Mouse (Mus musculus) liver, embryonic 16.5 days (tissue): Measurements from ENCODE around the gene Tfap2e. TPM values are rescaled to one million over a fixed set of nuclear protein-coding genes. Genes with fewer than 3 reads are reported as not detected.
A peak's percentile ranks its signal among the peaks of the same experiment; 100 is the strongest.

Experiments
- ATAC-seq: fragments of 200-750 bp; cut with Nextera tagmentation; 2 replicates; pipeline ENCODE4 v1.8.0; 2017; ENCODE audit warnings: low read depth, mild to moderate bottlenecking, moderate number of reproducible peaks, moderate library complexity
- H3K27ac ChIP-seq: fragments of 300-500 bp; sonication (generic); 2 replicates; pipeline ENCODE4 v1.5.1; 2014; ENCODE audit warnings: mild to moderate bottlenecking, low read length
- H3K27me3 ChIP-seq: fragments of 300-500 bp; sonication (generic); 2 replicates; pipeline ENCODE4 v1.6.1; 2014; ENCODE audit warnings: low read depth, low read length, mixed read lengths; ENCODE audit not compliant: control insufficient read depth, insufficient read depth
- H3K36me3 ChIP-seq: fragments of 300-500 bp; sonication (generic); 2 replicates; pipeline ENCODE4 v1.6.1; 2014; ENCODE audit warnings: mild to moderate bottlenecking; ENCODE audit not compliant: control insufficient read depth, insufficient read depth
- H3K4me1 ChIP-seq: fragments of 300-500 bp; sonication (generic); 2 replicates; pipeline ENCODE4 v1.6.1; 2014; ENCODE audit warnings: low read depth, low read length, mixed read lengths; ENCODE audit not compliant: control insufficient read depth
- H3K4me2 ChIP-seq: fragments of 300-500 bp; sonication (generic); 2 replicates; pipeline ENCODE4 v1.6.1; 2014; ENCODE audit warnings: low read depth, low read length, mixed read lengths
- H3K4me3 ChIP-seq: fragments of 300-500 bp; sonication (generic); 2 replicates; pipeline ENCODE4 v1.5.1; 2014; ENCODE audit warnings: low read depth, mild to moderate bottlenecking, low read length
- H3K9ac ChIP-seq: fragments of 300-500 bp; sonication (generic); 2 replicates; pipeline ENCODE4 v1.6.1; 2014; ENCODE audit warnings: low read depth, low read length
- H3K9me3 ChIP-seq: fragments of 300-500 bp; sonication (generic); replicated peaks from 2 replicates; pipeline ENCODE4 v1.6.1; 2016; ENCODE audit warnings: low read length; ENCODE audit not compliant: control insufficient read depth
- WGBS: fragments of 180-500 bp; shearing (Covaris S2); extraction: QIAGEN DNeasy Blood & Tissue Kit; methylation state at CpG from one replicate; pipeline ENCODE4 v1.1.7; 2014; ENCODE audit not compliant: insufficient replicate concordance; 5-methylcytosine and 5-hydroxymethylcytosine counted together
- polyA plus RNA-seq: library from polyadenylated mRNA; unstranded; fragments of >200 nt; fragmentation: Nextera tagmentation; extraction: Ambion mirVana; gene quantifications from 2 replicates; pipeline ENCODE4 v1.2.1, GENCODE M21; 2015

Tfap2e gene
- polyA plus RNA-seq, 1 experiment from 2014 or later, result not detected

GRCm38 (mm10) chr4:126769800-126770563 lies 33.9 kb upstream of the Tfap2e start:
- Histone ChIP-seq H3K9me3 (no peaks in the 10 kb centered on the region), H3K4me1 (peaks cover 6% of the 10 kb centered on the region)
- ATAC-seq, result peak; percentile 58; the same call in 1 of the 2 replicates

GRCm38 (mm10) chr4:126763483-126763882 lies 27.4 kb upstream of the Tfap2e start:
- Histone ChIP-seq H3K27me3 (no peaks in the 10 kb centered on the region), H3K9ac (no peak overlapping the region), H3K4me2 (no peak overlapping the region), H3K9me3 (no peaks in the 10 kb centered on the region), H3K4me3 (no peak overlapping the region), H3K27ac (no peak overlapping the region), H3K36me3 (0 out of 2 replicates have a peak, but pooled peaks cover 3% of the 10 kb centered on the region), H3K4me1 (no peaks in the 10 kb centered on the region)
- WGBS, result 68% methylated on average over 2 of the region's 2 CpGs
- ATAC-seq, result no peak

More at GRCm38 (mm10) chr4:126769800-126770563, 33.9 kb upstream of the Tfap2e start:
- Histone ChIP-seq H3K27ac (no peak overlapping the region), H3K4me3 (no peak overlapping the region), H3K27me3 (no peaks in the 10 kb centered on the region), H3K4me2 (no peak overlapping the region), H3K9ac (no peak overlapping the region), H3K36me3 (no peaks in the 10 kb centered on the region)
- 58% methylated on average over 9 of the region's 9 CpGs for WGBS

- Histone ChIP-seq H3K4me1 (no peaks in the 10 kb centered on the region), H3K4me3 (no peak overlapping the region), H3K9me3 (no peaks in the 10 kb centered on the region), H3K27ac (peak overlapping the region; percentile 50), H3K9ac (no peak overlapping the region), H3K36me3 (0 out of 2 replicates have a peak, but pooled peaks cover 3% of the 10 kb centered on the region), H3K4me2 (no peak overlapping the region), H3K27me3 (no peaks in the 10 kb centered on the region)
- peak; percentile 77 for ATAC-seq
- WGBS, result 68% methylated on average over 11 of the region's 11 CpGs
These were observed 26.7 kb upstream of the Tfap2e start for GRCm38 (mm10) chr4:126762586-126763359.

GRCm38 (mm10) chr4:126759435-126759834 lies 23.4 kb upstream of the Tfap2e start:
- H3K36me3 ChIP-seq, result 0 out of 2 replicates have a peak, but pooled peaks cover 3% of the 10 kb centered on the region
- no peaks in the 10 kb centered on the region for H3K27me3 ChIP-seq
- no peak overlapping the region for H3K9ac ChIP-seq
- no peak overlapping the region for H3K4me2 ChIP-seq
- no peak for ATAC-seq
- H3K4me3 ChIP-seq, result no peak overlapping the region
- 35% methylated on average over 2 of the region's 2 CpGs for WGBS
- H3K4me1 ChIP-seq, result peaks cover 1% of the 10 kb centered on the region
- H3K9me3 ChIP-seq, result no peaks in the 10 kb centered on the region
- no peak overlapping the region for H3K27ac ChIP-seq

- H3K9ac ChIP-seq, result no peak overlapping the region
- H3K4me3 ChIP-seq, result no peak overlapping the region
- no peaks in the 10 kb centered on the region for H3K9me3 ChIP-seq
- peaks cover 6% of the 10 kb centered on the region for H3K4me1 ChIP-seq
- H3K27ac ChIP-seq, result no peak overlapping the region
- WGBS, result 67% methylated on average over 5 of the region's 5 CpGs
- ATAC-seq, result no peak
- no peak overlapping the region for H3K4me2 ChIP-seq
- H3K27me3 ChIP-seq, result no peaks in the 10 kb centered on the region
- H3K36me3 ChIP-seq, result 0 out of 2 replicates have a peak, but pooled peaks cover 3% of the 10 kb centered on the region
These were observed 22.3 kb upstream of the Tfap2e start for GRCm38 (mm10) chr4:126758299-126758698.

GRCm38 (mm10) chr4:126756766-126757165 lies 20.7 kb upstream of the Tfap2e start:
- Histone ChIP-seq H3K36me3 (0 out of 2 replicates have a peak, but pooled peaks cover 3% of the 10 kb centered on the region), H3K4me2 (no peak overlapping the region), H3K27ac (no peak overlapping the region), H3K4me3 (no peak overlapping the region), H3K9me3 (no peaks in the 10 kb centered on the region), H3K4me1 (peaks cover 15% of the 10 kb centered on the region), H3K27me3 (no peaks in the 10 kb centered on the region), H3K9ac (no peak overlapping the region)
- no peak for ATAC-seq
- 69% methylated on average over 4 of the region's 4 CpGs for WGBS

- Histone ChIP-seq H3K36me3 (no peaks in the 10 kb centered on the region; the same call in 1 of the 2 replicates), H3K27me3 (no peaks in the 10 kb centered on the region), H3K27ac (no peak overlapping the region), H3K4me1 (peaks cover 15% of the 10 kb centered on the region), H3K9ac (no peak overlapping the region; the same call in 1 of the 2 replicates), H3K9me3 (no peaks in the 10 kb centered on the region), H3K4me2 (peak overlapping the region; percentile 88), H3K4me3 (peak overlapping the region; percentile 92)
- no peak for ATAC-seq
- 53% methylated on average over 12 of the region's 12 CpGs for WGBS
These were observed 18.8 kb upstream of the Tfap2e start for GRCm38 (mm10) chr4:126754736-126755374.

- Histone ChIP-seq H3K4me1 (peaks cover 15% of the 10 kb centered on the region), H3K27me3 (no peaks in the 10 kb centered on the region), H3K9me3 (no peaks in the 10 kb centered on the region), H3K27ac (peak overlapping the region; percentile 88; the same call in 1 of the 2 replicates), H3K36me3 (no peaks in the 10 kb centered on the region; the same call in 1 of the 2 replicates), H3K4me3 (peak overlapping the region; percentile 92), H3K9ac (peak overlapping the region; percentile 95), H3K4me2 (peak overlapping the region; percentile 88)
- ATAC-seq, result no peak
- 1% methylated on average over 12 of the region's 12 CpGs for WGBS
These were observed 18.2 kb upstream of the Tfap2e start for GRCm38 (mm10) chr4:126754231-126754611.
